Mouse (Mus musculus) bone marrow, adult 2 months (tissue): ENCODE results near the gene Itga6. TPM values are rescaled to one million over a fixed set of nuclear protein-coding genes. Genes with fewer than 3 reads are reported as not detected.

Experiments
- H3K27ac ChIP-seq: fragments of 200-500 bp; 2 replicates; pipeline ENCODE4 v1.5.1; 2012; ENCODE audit warnings: low read depth, mild to moderate bottlenecking, control low read depth, inconsistent platforms, low read length; ENCODE audit not compliant: control insufficient read depth, poor library complexity, insufficient read depth
- H3K4me1 ChIP-seq: fragments of 200-500 bp; 2 replicates; pipeline ENCODE4 v1.6.1; 2011; ENCODE audit warnings: low read length; ENCODE audit not compliant: control insufficient read depth, insufficient read depth
- H3K4me3 ChIP-seq: fragments of 200-500 bp; replicated peaks from 2 replicates; pipeline ENCODE3; 2011; ENCODE audit warnings: mild to moderate bottlenecking, low read depth, low read length, control low read depth; ENCODE audit not compliant: control insufficient read depth
- CTCF ChIP-seq: fragments of 200-500 bp; IDR thresholded peaks from 2 replicates; pipeline ENCODE4 v1.5.1; 2011; ENCODE audit warnings: low read length, control low read depth; ENCODE audit not compliant: control insufficient read depth, insufficient read depth
- POLR2A ChIP-seq: fragments of 200-500 bp; IDR thresholded peaks from 2 replicates; pipeline ENCODE4 v1.6.1; 2011; ENCODE audit warnings: low read depth, mild to moderate bottlenecking, control low read depth, low read length, borderline replicate concordance; ENCODE audit not compliant: control insufficient read depth
- WGBS: fragments of 180-500 bp; shearing (Covaris S2); methylation state at CpG from one replicate; pipeline ENCODE4 v1.1.7; 2018; 5-methylcytosine and 5-hydroxymethylcytosine counted together
- polyA plus RNA-seq: library from polyadenylated mRNA; stranded (reverse); fragments of >200 nt; gene quantifications from 2 replicates; pipeline ENCODE4 v1.2.4, GENCODE M21; 2011; ENCODE audit warnings: low replicate concordance; ENCODE audit not compliant: missing spikeins, insufficient read depth, insufficient read length

The Itga6 gene
- polyA plus RNA-seq, result 22.9 and 38.3 TPM in 2 replicates

DNA sequence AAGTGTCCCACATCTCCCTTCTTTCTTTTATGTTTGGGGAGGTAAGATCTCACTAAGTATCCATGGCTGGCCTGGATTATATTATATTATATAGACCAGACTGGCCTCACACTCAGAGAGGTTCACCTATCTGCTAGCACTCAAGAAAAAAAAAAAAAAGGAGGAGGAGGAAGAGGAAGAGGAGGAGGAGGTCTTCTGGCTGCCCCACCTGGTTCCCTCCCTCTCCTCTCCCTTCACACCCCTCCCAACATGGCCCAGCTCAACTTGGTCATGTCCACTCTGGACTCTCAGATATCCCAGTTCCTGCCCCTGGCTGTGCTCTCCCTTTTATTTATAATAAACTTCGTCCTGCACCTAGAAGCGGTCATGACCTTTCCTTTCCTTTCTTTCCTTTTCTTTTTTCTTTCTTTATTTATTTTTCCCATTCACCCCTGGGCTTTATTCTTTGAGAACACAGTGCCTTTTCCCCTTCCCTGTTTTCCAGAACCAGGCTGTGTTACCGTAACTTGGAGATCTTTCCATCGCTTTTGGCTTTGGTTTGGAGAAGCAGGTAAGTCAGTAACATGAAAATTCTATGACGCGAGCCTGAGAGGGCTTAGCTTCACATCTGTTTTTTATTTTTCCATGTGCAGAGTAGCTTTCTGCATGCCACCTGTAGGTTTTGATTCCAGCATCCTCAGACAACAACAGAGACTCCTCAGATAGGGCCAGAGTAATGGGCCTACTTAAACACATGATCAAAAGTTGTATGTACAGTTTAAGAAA lies at the start of gene Itga6:
Gene Itga6, plus strand, starts transcription at position 7 of the 765 bp plus-strand sequence.
- Histone ChIP-seq H3K4me1 (peaks cover 5% of the 10 kb centered on the region), H3K27ac (no peak within 1 kb of the TSS), H3K4me3 (no peak within 1 kb of the TSS)
- TF ChIP-seq CTCF, result no peak
- no peak for TF ChIP-seq POLR2A
- 88% methylated on average over 6 of the region's 6 CpGs for WGBS

DNA sequence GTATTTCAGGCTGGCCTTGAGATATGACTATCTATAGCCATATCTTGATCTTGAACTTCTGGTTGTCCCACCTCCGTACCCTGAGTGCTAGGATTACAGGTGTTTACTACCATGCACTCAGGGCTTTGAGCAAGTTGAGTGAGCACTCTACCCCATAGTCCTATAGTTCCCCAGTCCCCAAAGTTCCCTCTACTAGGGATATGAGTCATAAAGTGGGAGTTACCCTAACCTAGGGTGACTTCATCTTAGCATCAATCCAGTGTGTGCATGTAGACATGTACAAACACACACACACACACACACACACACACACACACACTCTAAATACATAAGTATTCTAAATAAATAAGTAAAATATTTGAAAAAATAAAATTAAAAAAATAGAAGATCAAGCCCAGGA lies 48.6 kb upstream of the Itga6 start:
- Histone ChIP-seq H3K27ac (no peak overlapping the region), H3K4me1 (no peaks in the 10 kb centered on the region), H3K4me3 (no peak overlapping the region)
- 87% methylated on average over 1 of the region's 1 CpGs for WGBS
- TF ChIP-seq CTCF, result no peak
- no peak for TF ChIP-seq POLR2A

DNA sequence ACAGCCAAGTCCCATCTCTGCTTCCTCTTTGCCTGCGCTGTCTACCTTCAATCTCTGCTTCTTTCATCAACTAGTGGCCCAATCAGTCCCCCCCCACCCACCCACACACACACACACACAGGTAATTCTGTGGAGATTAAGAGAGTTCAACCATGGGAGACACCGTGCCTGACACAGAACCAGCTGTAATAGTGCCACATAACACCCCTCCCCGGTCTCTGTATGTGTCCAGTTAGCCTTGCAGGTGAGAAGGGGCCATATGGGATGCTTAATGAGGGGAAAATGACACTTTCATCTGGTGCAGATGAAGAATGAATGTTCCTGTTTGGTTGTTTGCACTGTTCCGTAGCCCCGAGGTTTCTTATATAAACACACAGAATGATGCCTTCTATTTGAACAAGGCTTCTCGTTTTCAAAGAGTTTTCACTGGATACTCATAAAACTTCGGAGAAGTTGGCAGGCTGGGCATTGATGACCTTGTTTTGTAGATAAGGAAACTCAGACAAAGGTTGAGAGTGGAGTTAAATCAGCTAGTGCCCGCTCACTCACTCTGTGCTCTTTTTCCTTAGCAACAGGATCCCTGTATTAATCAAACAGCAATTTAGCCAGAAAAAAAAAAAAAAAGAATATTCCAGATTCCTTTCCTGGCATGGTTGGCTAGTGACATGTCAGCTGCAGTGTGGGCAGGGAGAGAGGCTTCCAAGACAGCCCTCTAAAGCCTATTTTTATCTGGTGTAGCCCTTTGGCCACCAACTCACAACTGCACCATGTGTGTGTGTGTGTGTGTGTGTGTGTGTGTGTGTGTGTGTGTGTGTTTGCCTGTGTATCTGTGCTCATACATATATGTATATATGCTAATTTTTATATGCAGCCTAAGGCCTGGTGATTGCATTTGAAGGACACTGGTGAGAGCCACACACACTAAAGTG lies 47.7 kb upstream of the Itga6 start:
- Histone ChIP-seq H3K4me3 (no peak overlapping the region), H3K4me1 (no peaks in the 10 kb centered on the region), H3K27ac (no peak overlapping the region)
- WGBS, result 83% methylated on average over 8 of the region's 8 CpGs
- no peak for TF ChIP-seq CTCF
- TF ChIP-seq POLR2A, result no peak

DNA sequence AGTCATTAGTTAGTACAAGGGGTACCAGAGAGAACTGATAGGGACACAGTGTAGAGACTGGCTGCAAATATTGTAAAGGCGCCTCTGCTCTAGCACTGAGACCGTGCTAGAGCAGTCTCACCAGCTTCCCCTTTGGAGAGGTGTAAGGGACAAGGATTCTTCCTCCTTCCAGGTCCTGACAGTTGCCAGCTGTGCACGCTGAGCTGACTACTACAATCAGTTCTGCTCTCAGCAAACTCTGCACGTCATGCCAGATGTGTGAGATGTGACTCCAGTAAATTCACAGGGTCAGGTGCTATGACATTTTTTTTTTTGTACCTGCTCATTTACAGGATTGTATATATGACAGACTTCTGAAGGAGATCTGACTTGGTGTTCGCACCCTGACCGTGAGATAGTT lies 47.0 kb upstream of the Itga6 start:
- 59% methylated on average over 6 of the region's 6 CpGs for WGBS
- Histone ChIP-seq H3K4me3 (no peak overlapping the region), H3K4me1 (no peaks in the 10 kb centered on the region), H3K27ac (no peak overlapping the region)
- no peak for TF ChIP-seq CTCF
- TF ChIP-seq POLR2A, result no peak

DNA sequence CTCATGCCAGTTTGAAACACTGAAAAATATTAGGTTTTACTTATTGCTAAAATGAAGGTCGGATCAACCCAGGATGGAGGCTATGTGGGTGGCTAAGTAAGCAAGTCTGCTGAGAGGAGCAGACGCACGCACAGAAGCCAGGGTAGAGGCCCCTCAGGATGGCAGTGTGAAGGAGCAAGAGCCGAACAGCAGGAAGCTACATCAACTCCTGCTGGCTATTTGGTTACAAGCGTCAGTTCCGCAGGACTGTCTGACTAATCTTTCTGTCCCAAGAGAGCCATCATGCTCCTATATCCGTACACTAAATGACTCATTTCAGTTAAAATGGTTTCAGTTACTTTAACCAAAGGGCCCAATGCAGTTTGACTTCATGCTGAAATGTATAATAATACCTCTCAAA lies 46.5 kb upstream of the Itga6 start:
- TF ChIP-seq CTCF (no peak), POLR2A (no peak)
- WGBS, result 85% methylated on average over 7 of the region's 7 CpGs
- no peak overlapping the region for H3K4me3 ChIP-seq
- H3K4me1 ChIP-seq, result no peaks in the 10 kb centered on the region
- H3K27ac ChIP-seq, result no peak overlapping the region

DNA sequence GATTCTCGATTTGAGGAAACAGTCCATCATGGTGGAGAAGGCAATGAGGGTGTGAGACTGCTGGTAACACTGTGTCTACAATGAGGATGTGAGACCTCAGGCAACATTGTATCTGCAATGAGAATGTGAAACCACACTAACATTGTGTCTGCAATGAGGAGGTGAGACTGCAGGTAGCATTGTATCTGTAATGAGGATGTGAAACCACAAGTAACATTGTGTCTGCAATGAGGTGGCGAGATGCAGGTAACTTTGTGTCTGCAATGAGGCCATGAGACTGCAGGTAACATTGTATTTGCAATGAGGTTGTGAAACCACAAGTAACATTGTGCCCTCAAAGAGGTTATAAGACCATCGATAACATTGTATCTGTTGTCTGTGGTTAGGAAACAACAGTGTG lies 44.1 kb upstream of the Itga6 start:
- Histone ChIP-seq H3K27ac (no peak overlapping the region), H3K4me1 (no peaks in the 10 kb centered on the region), H3K4me3 (no peak overlapping the region)
- no peak for TF ChIP-seq POLR2A
- TF ChIP-seq CTCF, result no peak
- 77% methylated on average over 3 of the region's 3 CpGs for WGBS

DNA sequence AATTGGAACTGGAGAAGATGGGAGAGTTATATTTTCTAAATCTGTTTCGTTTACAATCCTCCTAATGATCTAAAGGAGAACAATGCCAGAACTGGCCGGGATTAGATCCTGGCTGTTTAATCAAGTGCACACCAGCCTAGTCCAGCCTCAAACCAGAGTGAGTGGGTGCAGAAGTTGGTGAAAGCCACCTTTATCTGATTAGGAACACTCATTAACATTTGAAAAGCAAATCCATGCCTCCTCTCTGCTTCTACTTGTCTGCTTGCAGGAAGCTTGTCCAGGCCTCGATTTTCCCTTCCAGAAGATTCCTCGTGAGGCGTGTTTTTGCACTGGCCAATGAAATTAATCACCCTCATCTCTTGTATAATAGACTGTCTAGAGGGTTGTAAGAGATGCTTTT lies 41.1 kb upstream of the Itga6 start:
- no peak overlapping the region for H3K4me3 ChIP-seq
- TF ChIP-seq POLR2A, result no peak
- TF ChIP-seq CTCF, result no peak
- no peaks in the 10 kb centered on the region for H3K4me1 ChIP-seq
- 80% methylated on average over 5 of the region's 5 CpGs for WGBS
- no peak overlapping the region for H3K27ac ChIP-seq

DNA sequence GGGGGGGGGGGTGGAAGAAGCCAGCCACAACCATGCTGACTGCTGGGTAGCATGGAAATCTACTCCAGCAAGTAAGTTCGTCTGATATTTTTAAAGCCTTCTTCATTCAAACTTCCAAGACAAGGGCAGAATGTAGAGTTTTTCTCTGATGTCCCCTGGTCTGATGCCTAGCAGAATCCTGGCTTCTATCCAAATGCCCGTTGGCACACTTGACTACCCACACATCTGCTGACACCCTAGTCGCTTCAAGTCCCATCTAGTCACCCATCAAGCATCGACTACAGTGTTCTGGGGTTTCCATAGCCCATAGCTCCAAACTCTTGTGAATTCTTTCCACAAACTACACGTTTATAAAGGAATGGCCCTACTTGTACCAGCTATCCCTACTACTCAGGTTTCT lies 36.5 kb upstream of the Itga6 start:
- no peak for TF ChIP-seq CTCF
- TF ChIP-seq POLR2A, result no peak
- WGBS, result 75% methylated on average over 5 of the region's 5 CpGs
- H3K4me1 ChIP-seq, result no peaks in the 10 kb centered on the region
- no peak overlapping the region for H3K4me3 ChIP-seq
- no peak overlapping the region for H3K27ac ChIP-seq
